Mouse (Mus musculus): ENCODE results near the gene Rpp14. TPM values are rescaled to one million over a fixed set of nuclear protein-coding genes. Genes with fewer than 3 reads are reported as not detected.

Gene Rpp14
- total and polyA plus RNA-seq, 2 experiments: 5.4 to 18.8 TPM

DNA sequence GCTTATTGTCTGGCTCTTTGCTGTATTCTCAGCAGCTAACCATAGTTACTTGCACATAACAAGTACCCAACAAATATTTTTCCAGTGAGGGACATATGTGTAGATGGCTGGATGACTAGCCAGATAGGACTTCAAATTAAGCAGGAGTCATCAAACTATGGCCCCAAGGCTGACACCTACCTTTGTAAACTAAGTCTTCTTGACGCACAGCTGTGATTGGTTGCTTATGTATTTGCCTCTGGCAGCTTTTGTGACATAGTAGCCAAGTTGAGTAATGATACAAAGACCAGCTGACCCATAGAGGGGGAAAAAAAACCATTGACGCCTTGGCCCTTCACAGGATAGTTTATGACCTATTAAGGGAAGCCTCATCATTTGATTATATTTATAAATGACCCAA, 38.0 kb upstream of the Rpp14 start:
- Histone ChIP-seq H3K4me3 (ENCODE audit: insufficient read depth, low read depth, low read length) (no peak overlapping the region), H3K9ac (ENCODE audit: low read depth, low read length) (no peak overlapping the region), H3K36me3 (ENCODE audit: control insufficient read depth, insufficient read depth, low read length) (peaks cover 18% of the 10 kb centered on the region), H3K79me2 (ENCODE audit: control insufficient read depth, insufficient read depth, low read length) (no peaks in the 10 kb centered on the region), H3K27me3 (ENCODE audit: control insufficient read depth, insufficient read depth, low read length) (no peaks in the 10 kb centered on the region), H3K4me1 (ENCODE audit: control insufficient read depth, insufficient read depth, low read length) (peaks cover 23% of the 10 kb centered on the region), H3K27ac (replicated peaks; ENCODE audit: insufficient read depth, low read depth, low read length) (no peak overlapping the region)
- WGBS: 59% methylated on average over 2 of the region's 2 CpGs
- peak; percentile 53 for DNase-seq (ENCODE audit: extremely low read depth, low read depth, low spot score)
- TF ChIP-seq CTCF (IDR thresholded peaks at IDR 0.05; ENCODE audit: low read depth, low read length) (no peak), POLR2A (IDR thresholded peaks at IDR 0.05; ENCODE audit: extremely low read depth, insufficient read depth, low read length) (no peak)

DNA sequence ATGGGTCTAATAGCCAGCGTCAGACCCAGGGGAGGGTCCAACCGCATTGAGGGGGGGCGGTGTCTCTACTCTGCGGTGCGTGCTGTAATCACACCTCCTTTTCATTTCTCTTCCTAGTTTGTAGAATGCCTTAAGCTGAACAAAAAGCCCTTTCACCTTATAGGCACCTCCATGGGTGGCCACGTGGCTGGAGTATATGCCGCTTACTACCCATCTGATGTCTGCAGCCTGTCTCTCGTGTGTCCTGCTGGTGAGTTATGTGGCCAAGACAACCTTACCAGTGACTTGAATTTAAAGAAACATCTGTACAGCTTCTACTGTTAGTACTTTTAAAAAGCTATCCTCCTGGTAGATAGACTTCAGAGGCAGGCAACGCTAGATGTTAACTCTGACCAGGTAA, 37.6 kb upstream of the Rpp14 start:
- WGBS: 96% methylated on average over 9 of the region's 9 CpGs
- Histone ChIP-seq H3K27me3 (ENCODE audit: control insufficient read depth, insufficient read depth, low read length) (no peaks in the 10 kb centered on the region), H3K4me1 (ENCODE audit: control insufficient read depth, insufficient read depth, low read length) (peaks cover 19% of the 10 kb centered on the region), H3K36me3 (ENCODE audit: control insufficient read depth, insufficient read depth, low read length) (peaks cover 20% of the 10 kb centered on the region), H3K79me2 (ENCODE audit: control insufficient read depth, insufficient read depth, low read length) (no peaks in the 10 kb centered on the region), H3K9ac (ENCODE audit: low read depth, low read length) (no peak overlapping the region), H3K27ac (replicated peaks; ENCODE audit: insufficient read depth, low read depth, low read length) (no peak overlapping the region), H3K4me3 (ENCODE audit: insufficient read depth, low read depth, low read length) (no peak overlapping the region)
- TF ChIP-seq CTCF (IDR thresholded peaks at IDR 0.05; ENCODE audit: low read depth, low read length) (no peak), POLR2A (IDR thresholded peaks at IDR 0.05; ENCODE audit: extremely low read depth, insufficient read depth, low read length) (no peak)
- DNase-seq (ENCODE audit: extremely low read depth, low read depth, low spot score): no peak

DNA sequence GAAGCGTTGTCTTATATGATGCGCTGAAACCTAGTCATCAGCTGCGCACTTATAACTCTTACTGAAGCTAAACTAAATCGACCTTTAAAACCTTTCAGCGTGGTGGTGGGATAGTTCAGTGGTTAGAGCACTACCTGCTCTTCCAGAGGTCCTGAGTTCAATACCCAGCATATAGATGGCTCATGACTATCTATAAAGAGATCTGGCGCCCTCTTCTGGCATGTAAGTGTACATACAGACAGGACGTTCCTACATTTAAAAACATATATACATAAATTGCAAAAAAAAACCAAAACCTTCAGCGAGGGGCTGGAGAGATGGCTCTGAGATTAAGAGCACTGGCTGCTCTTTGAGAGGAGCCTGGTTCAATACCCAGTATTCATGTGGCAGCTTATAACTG, 35.8 kb upstream of the Rpp14 start:
- DNase-seq (ENCODE audit: extremely low read depth, low read depth, low spot score): peak; percentile 58
- TF ChIP-seq CTCF (IDR thresholded peaks at IDR 0.05; ENCODE audit: low read depth, low read length) (no peak), POLR2A (IDR thresholded peaks at IDR 0.05; ENCODE audit: extremely low read depth, insufficient read depth, low read length) (no peak)
- H3K27ac ChIP-seq (replicated peaks; ENCODE audit: insufficient read depth, low read depth, low read length): no peak overlapping the region
- no peaks in the 10 kb centered on the region for H3K79me2 ChIP-seq (ENCODE audit: control insufficient read depth, insufficient read depth, low read length)
- H3K27me3 ChIP-seq (ENCODE audit: control insufficient read depth, insufficient read depth, low read length): no peaks in the 10 kb centered on the region
- H3K4me3 ChIP-seq (ENCODE audit: insufficient read depth, low read depth, low read length): no peak overlapping the region
- H3K4me1 ChIP-seq (ENCODE audit: control insufficient read depth, insufficient read depth, low read length): peaks cover 8% of the 10 kb centered on the region
- no peak overlapping the region for H3K9ac ChIP-seq (ENCODE audit: low read depth, low read length)
- peaks cover 27% of the 10 kb centered on the region for H3K36me3 ChIP-seq (ENCODE audit: control insufficient read depth, insufficient read depth, low read length)
- 67% methylated on average over 8 of the region's 8 CpGs for WGBS

DNA sequence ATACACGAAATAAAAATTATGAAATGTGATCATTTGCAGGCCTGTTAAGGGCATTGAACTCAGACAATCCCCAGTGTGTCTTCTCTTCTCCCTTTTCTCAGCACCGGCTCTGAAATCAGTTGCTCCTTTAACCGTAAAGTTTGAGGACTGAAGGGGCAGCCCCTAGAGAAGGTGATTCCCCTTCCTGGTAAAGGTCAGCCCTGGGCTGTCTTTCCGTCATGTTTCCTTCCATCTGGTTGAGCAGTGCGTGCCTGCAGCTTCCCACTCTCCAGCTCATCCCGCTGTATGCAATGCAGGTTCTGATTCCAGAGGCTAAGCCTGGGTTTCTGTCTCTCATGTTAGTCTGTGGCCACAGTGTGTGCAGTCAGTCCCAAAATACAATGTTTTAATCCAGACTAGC, 35.4 kb upstream of the Rpp14 start:
- H3K9ac ChIP-seq (ENCODE audit: low read depth, low read length): no peak overlapping the region
- no peak overlapping the region for H3K27ac ChIP-seq (replicated peaks; ENCODE audit: insufficient read depth, low read depth, low read length)
- peaks cover 27% of the 10 kb centered on the region for H3K36me3 ChIP-seq (ENCODE audit: control insufficient read depth, insufficient read depth, low read length)
- WGBS: 88% methylated on average over 6 of the region's 6 CpGs
- no peak for DNase-seq (ENCODE audit: extremely low read depth, low read depth, low spot score)
- 0 out of 2 replicates have a peak, but pooled peaks cover 4% of the 10 kb centered on the region for H3K4me1 ChIP-seq (ENCODE audit: control insufficient read depth, insufficient read depth, low read length)
- no peaks in the 10 kb centered on the region for H3K27me3 ChIP-seq (ENCODE audit: control insufficient read depth, insufficient read depth, low read length)
- H3K79me2 ChIP-seq (ENCODE audit: control insufficient read depth, insufficient read depth, low read length): no peaks in the 10 kb centered on the region
- H3K4me3 ChIP-seq (ENCODE audit: insufficient read depth, low read depth, low read length): no peak overlapping the region
- TF ChIP-seq CTCF (IDR thresholded peaks at IDR 0.05; ENCODE audit: low read depth, low read length) (no peak), POLR2A (IDR thresholded peaks at IDR 0.05; ENCODE audit: extremely low read depth, insufficient read depth, low read length) (no peak)

DNA sequence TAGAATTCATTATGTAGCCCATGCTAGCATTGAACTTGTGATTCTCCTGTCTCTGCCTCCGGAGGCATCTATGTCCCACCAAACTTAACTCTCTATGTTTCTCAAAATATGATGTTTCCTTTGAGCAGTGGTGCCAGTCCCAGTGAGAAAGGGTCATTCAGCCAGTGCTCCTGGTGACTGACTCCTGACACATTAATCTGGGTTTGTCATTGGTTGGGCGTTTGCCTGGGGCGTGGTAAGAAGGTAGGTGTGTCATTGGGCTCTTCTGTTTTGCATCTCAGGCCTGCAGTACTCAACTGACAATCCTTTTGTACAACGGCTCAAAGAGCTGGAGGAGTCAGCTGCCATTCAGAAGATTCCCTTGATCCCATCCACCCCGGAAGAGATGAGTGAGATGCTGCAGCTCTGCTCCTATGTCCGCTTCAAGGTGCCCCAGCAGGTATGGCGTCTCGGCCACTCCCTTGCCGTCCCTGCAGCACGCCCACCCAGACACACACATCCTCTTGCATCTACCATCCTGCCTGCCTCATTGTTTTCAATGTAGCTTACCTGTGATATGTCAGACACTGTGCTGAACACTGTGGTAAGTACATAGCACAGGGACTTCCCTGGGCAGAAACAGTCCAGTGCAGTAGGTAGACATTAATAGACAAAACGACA, 34.9 kb upstream of the Rpp14 start:
- H3K27ac ChIP-seq (replicated peaks; ENCODE audit: insufficient read depth, low read depth, low read length): no peak overlapping the region
- no peak for TF ChIP-seq CTCF (IDR thresholded peaks at IDR 0.05; ENCODE audit: low read depth, low read length)
- TF ChIP-seq POLR2A (IDR thresholded peaks at IDR 0.05; ENCODE audit: extremely low read depth, insufficient read depth, low read length): no peak
- H3K4me1 ChIP-seq (ENCODE audit: control insufficient read depth, insufficient read depth, low read length): 0 out of 2 replicates have a peak, but pooled peaks cover 4% of the 10 kb centered on the region
- H3K79me2 ChIP-seq (ENCODE audit: control insufficient read depth, insufficient read depth, low read length): no peaks in the 10 kb centered on the region
- H3K4me3 ChIP-seq (ENCODE audit: insufficient read depth, low read depth, low read length): no peak overlapping the region
- no peak for DNase-seq (ENCODE audit: extremely low read depth, low read depth, low spot score)
- WGBS: 93% methylated on average over 11 of the region's 11 CpGs
- no peaks in the 10 kb centered on the region for H3K27me3 ChIP-seq (ENCODE audit: control insufficient read depth, insufficient read depth, low read length)
- peaks cover 25% of the 10 kb centered on the region for H3K36me3 ChIP-seq (ENCODE audit: control insufficient read depth, insufficient read depth, low read length)
- no peak overlapping the region for H3K9ac ChIP-seq (ENCODE audit: low read depth, low read length)

DNA sequence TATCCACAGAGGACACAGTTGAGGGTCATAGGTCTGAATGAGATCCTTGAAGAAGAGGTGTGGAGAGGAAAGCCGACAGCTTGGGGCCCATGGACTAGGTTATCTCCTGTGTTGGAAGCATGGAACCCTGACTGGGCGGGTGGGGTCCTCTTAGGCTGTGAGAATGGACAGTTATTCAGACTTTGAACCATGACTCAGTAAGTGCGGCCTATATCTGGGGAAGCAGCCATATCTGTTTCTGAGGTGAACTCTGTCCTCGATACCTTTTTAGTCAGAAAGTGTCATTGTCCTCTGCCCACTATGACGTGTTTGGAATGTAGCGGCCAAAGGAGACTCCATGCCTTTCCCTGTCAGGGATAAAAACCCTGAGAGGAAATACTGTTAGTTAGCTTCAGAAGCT, 33.3 kb upstream of the Rpp14 start:
- no peak overlapping the region for H3K4me3 ChIP-seq (ENCODE audit: insufficient read depth, low read depth, low read length)
- H3K4me1 ChIP-seq (ENCODE audit: control insufficient read depth, insufficient read depth, low read length): 0 out of 2 replicates have a peak, but pooled peaks cover 4% of the 10 kb centered on the region
- TF ChIP-seq POLR2A (IDR thresholded peaks at IDR 0.05; ENCODE audit: extremely low read depth, insufficient read depth, low read length) (no peak), CTCF (IDR thresholded peaks at IDR 0.05; ENCODE audit: low read depth, low read length) (no peak)
- no peak overlapping the region for H3K27ac ChIP-seq (replicated peaks; ENCODE audit: insufficient read depth, low read depth, low read length)
- no peaks in the 10 kb centered on the region for H3K79me2 ChIP-seq (ENCODE audit: control insufficient read depth, insufficient read depth, low read length)
- no peaks in the 10 kb centered on the region for H3K27me3 ChIP-seq (ENCODE audit: control insufficient read depth, insufficient read depth, low read length)
- DNase-seq (ENCODE audit: extremely low read depth, low read depth, low spot score): peak; percentile 63
- WGBS: 54% methylated on average over 6 of the region's 6 CpGs
- H3K9ac ChIP-seq (ENCODE audit: low read depth, low read length): no peak overlapping the region
- peaks cover 33% of the 10 kb centered on the region for H3K36me3 ChIP-seq (ENCODE audit: control insufficient read depth, insufficient read depth, low read length)

All from liver, adult 2 months (tissue).